Mouse (Mus musculus): Measurements from ENCODE around the gene Ldlrad1. TPM values are rescaled to one million over a fixed set of nuclear protein-coding genes. Genes with fewer than 3 reads are reported as not detected.
A peak's percentile ranks its signal among the peaks of the same experiment; 100 is the strongest.

The Ldlrad1 gene
- not detected for total RNA-seq (2021)
- 2.1 TPM in 1 of 2 replicates, not detected in the other for polyA plus RNA-seq (2012; rRNA removed)
- long read RNA-seq = 0 reads

- DNase-seq = no peak
- no peak for TF ChIP-seq CTCF (IDR thresholded peaks at IDR 0.05)
- TF ChIP-seq POLR2A (IDR thresholded peaks at IDR 0.05; ENCODE audit: insufficient read depth, low read depth, low read length) = no peak
- no peak for TF ChIP-seq EP300 (IDR thresholded peaks at IDR 0.05; ENCODE audit: insufficient read depth, low read depth, low read length)
- Histone ChIP-seq H3K9ac (ENCODE audit: low read depth, low read length) (no peak within 1 kb of the TSS), H3K79me2 (replicated peaks; ENCODE audit: control insufficient read depth, insufficient read depth, low read length) (no peaks in the 10 kb centered on the region), H3K4me1 (ENCODE audit: control insufficient read depth, insufficient read depth, low read length) (no peaks in the 10 kb centered on the region), H3K4me3 (no peak within 1 kb of the TSS), H3K27ac (no peak within 1 kb of the TSS), H3K36me3 (ENCODE audit: control insufficient read depth, insufficient read depth, low read length) (no peaks in the 10 kb centered on the region), H3K27me3 (ENCODE audit: control insufficient read depth, insufficient read depth, low read length) (no peaks in the 10 kb centered on the region)
- intact Hi-C loops (cut with DNase I) = no loop called here
- WGBS = 90% methylated on average over 3 of the region's 3 CpGs
Observed at GRCm38 (mm10) chr4:107208880-107209279, at the start of gene Ldlrad1. Gene Ldlrad1, plus strand, starts transcription at chr4:107209180.

- no peaks in the 10 kb centered on the region; the same call in 1 of the 2 replicates for H3K4me1 ChIP-seq (ENCODE audit: control insufficient read depth, insufficient read depth, low read length)
- no peak overlapping the region for H3K27ac ChIP-seq
- no peaks in the 10 kb centered on the region for H3K27me3 ChIP-seq (ENCODE audit: control insufficient read depth, insufficient read depth, low read length)
- DNase-seq = no peak
- no peaks in the 10 kb centered on the region for H3K36me3 ChIP-seq (ENCODE audit: control insufficient read depth, insufficient read depth, low read length)
- no peak overlapping the region for H3K4me3 ChIP-seq
- 86% methylated on average over 8 of the region's 8 CpGs for WGBS
- no peaks in the 10 kb centered on the region for H3K79me2 ChIP-seq (replicated peaks; ENCODE audit: control insufficient read depth, insufficient read depth, low read length)
- TF ChIP-seq POLR2A (IDR thresholded peaks at IDR 0.05; ENCODE audit: insufficient read depth, low read depth, low read length) = no peak
- TF ChIP-seq EP300 (IDR thresholded peaks at IDR 0.05; ENCODE audit: insufficient read depth, low read depth, low read length) = no peak
- TF ChIP-seq CTCF (IDR thresholded peaks at IDR 0.05) = no peak
- no peak overlapping the region for H3K9ac ChIP-seq (ENCODE audit: low read depth, low read length)
- intact Hi-C loops (cut with DNase I) = loop anchor here (5.0 kb wide), 4 partner anchors 93 to 528 kb away; partner anchors contain the start of genes Acot11, Cyb5rl and Mrpl37
Observed at GRCm38 (mm10) chr4:107160181-107160580, 48.8 kb upstream of the Ldlrad1 start.

GRCm38 (mm10) chr4:107163341-107163740 lies 45.6 kb upstream of the Ldlrad1 start:
- TF ChIP-seq POLR2A (IDR thresholded peaks at IDR 0.05; ENCODE audit: insufficient read depth, low read depth, low read length) = no peak
- no peak for TF ChIP-seq CTCF (IDR thresholded peaks at IDR 0.05)
- TF ChIP-seq EP300 (IDR thresholded peaks at IDR 0.05; ENCODE audit: insufficient read depth, low read depth, low read length) = no peak
- WGBS = 82% methylated on average over 10 of the region's 10 CpGs
- no peaks in the 10 kb centered on the region; the same call in 1 of the 2 replicates for H3K4me1 ChIP-seq (ENCODE audit: control insufficient read depth, insufficient read depth, low read length)
- H3K36me3 ChIP-seq (ENCODE audit: control insufficient read depth, insufficient read depth, low read length) = no peaks in the 10 kb centered on the region
- H3K9ac ChIP-seq (ENCODE audit: low read depth, low read length) = no peak overlapping the region
- intact Hi-C loops (cut with DNase I) = loop anchor here (5.0 kb wide), 4 partner anchors 96 to 531 kb away; partner anchors contain the start of genes Acot11, Cyb5rl and Mrpl37
- no peaks in the 10 kb centered on the region for H3K79me2 ChIP-seq (replicated peaks; ENCODE audit: control insufficient read depth, insufficient read depth, low read length)
- H3K27ac ChIP-seq = no peak overlapping the region
- DNase-seq = no peak
- H3K4me3 ChIP-seq = no peak overlapping the region
- no peaks in the 10 kb centered on the region for H3K27me3 ChIP-seq (ENCODE audit: control insufficient read depth, insufficient read depth, low read length)

GRCm38 (mm10) chr4:107163756-107164587 lies 45.0 kb upstream of the Ldlrad1 start:
- intact Hi-C loops (cut with DNase I) = loop anchor here (1.0 to 5.0 kb wide), 7 partner anchors 97 to 532 kb away; partner anchors contain the start of genes Acot11, Cyb5rl, Mrpl37 and Ssbp3
- TF ChIP-seq CTCF (IDR thresholded peaks at IDR 0.05) (no peak; the same call in 1 of the 2 replicates), POLR2A (IDR thresholded peaks at IDR 0.05; ENCODE audit: insufficient read depth, low read depth, low read length) (no peak), EP300 (IDR thresholded peaks at IDR 0.05; ENCODE audit: insufficient read depth, low read depth, low read length) (no peak)
- DNase-seq = peak; percentile 56 to 60
- Histone ChIP-seq H3K27me3 (ENCODE audit: control insufficient read depth, insufficient read depth, low read length) (no peaks in the 10 kb centered on the region), H3K79me2 (replicated peaks; ENCODE audit: control insufficient read depth, insufficient read depth, low read length) (no peaks in the 10 kb centered on the region), H3K9ac (ENCODE audit: low read depth, low read length) (no peak overlapping the region), H3K36me3 (ENCODE audit: control insufficient read depth, insufficient read depth, low read length) (no peaks in the 10 kb centered on the region), H3K4me1 (ENCODE audit: control insufficient read depth, insufficient read depth, low read length) (no peaks in the 10 kb centered on the region; the same call in 1 of the 2 replicates), H3K27ac (no peak overlapping the region), H3K4me3 (no peak overlapping the region)
- 23% methylated on average over 9 of the region's 9 CpGs for WGBS

- Histone ChIP-seq H3K9ac (ENCODE audit: low read depth, low read length) (no peak overlapping the region), H3K4me3 (no peak overlapping the region), H3K27me3 (ENCODE audit: control insufficient read depth, insufficient read depth, low read length) (no peaks in the 10 kb centered on the region), H3K4me1 (ENCODE audit: control insufficient read depth, insufficient read depth, low read length) (no peaks in the 10 kb centered on the region; the same call in 1 of the 2 replicates), H3K79me2 (replicated peaks; ENCODE audit: control insufficient read depth, insufficient read depth, low read length) (no peaks in the 10 kb centered on the region), H3K36me3 (ENCODE audit: control insufficient read depth, insufficient read depth, low read length) (no peaks in the 10 kb centered on the region), H3K27ac (no peak overlapping the region)
- TF ChIP-seq POLR2A (IDR thresholded peaks at IDR 0.05; ENCODE audit: insufficient read depth, low read depth, low read length) = no peak
- TF ChIP-seq CTCF (IDR thresholded peaks at IDR 0.05) = no peak
- TF ChIP-seq EP300 (IDR thresholded peaks at IDR 0.05; ENCODE audit: insufficient read depth, low read depth, low read length) = no peak
- 57% methylated on average over 5 of the region's 5 CpGs for WGBS
- intact Hi-C loops (cut with DNase I) = no loop called here
- DNase-seq = no peak
Observed at GRCm38 (mm10) chr4:107166700-107167099, 42.3 kb upstream of the Ldlrad1 start.

- Histone ChIP-seq H3K79me2 (replicated peaks; ENCODE audit: control insufficient read depth, insufficient read depth, low read length) (no peaks in the 10 kb centered on the region), H3K9ac (ENCODE audit: low read depth, low read length) (no peak overlapping the region), H3K27me3 (ENCODE audit: control insufficient read depth, insufficient read depth, low read length) (no peaks in the 10 kb centered on the region), H3K4me1 (ENCODE audit: control insufficient read depth, insufficient read depth, low read length) (no peaks in the 10 kb centered on the region; the same call in 1 of the 2 replicates), H3K4me3 (no peak overlapping the region), H3K27ac (no peak overlapping the region), H3K36me3 (ENCODE audit: control insufficient read depth, insufficient read depth, low read length) (no peaks in the 10 kb centered on the region; the same call in 1 of the 2 replicates)
- WGBS = 78% methylated on average over 5 of the region's 5 CpGs
- no peak for DNase-seq
- TF ChIP-seq POLR2A (IDR thresholded peaks at IDR 0.05; ENCODE audit: insufficient read depth, low read depth, low read length) = no peak
- TF ChIP-seq EP300 (IDR thresholded peaks at IDR 0.05; ENCODE audit: insufficient read depth, low read depth, low read length) = no peak
- intact Hi-C loops (cut with DNase I) = no loop called here
Observed at GRCm38 (mm10) chr4:107167798-107168197, 41.2 kb upstream of the Ldlrad1 start.

All from heart, adult 2 months (tissue).